Mouse (Mus musculus) E14TG2a.4 (cell line): ENCODE measurements around the gene Susd4.

Experiments
- H3K27me3 ChIP-seq: 2 replicates; pipeline ENCODE4 v1.6.1; 2014; ENCODE audit warnings: low read length, control low read depth; ENCODE audit not compliant: insufficient read depth
- H3K36me3 ChIP-seq: 2 replicates; pipeline ENCODE4 v1.6.1; 2014; ENCODE audit warnings: low read length, control low read depth; ENCODE audit not compliant: insufficient read depth
- H3K4me1 ChIP-seq: replicated peaks from 2 replicates; pipeline ENCODE4 v1.6.1; 2014; ENCODE audit warnings: low read depth, low read length, control low read depth
- H3K4me3 ChIP-seq: replicated peaks from 2 replicates; pipeline ENCODE4 v1.5.1; 2014; ENCODE audit warnings: mild to moderate bottlenecking, low read length
- H3K9me3 ChIP-seq: 2 replicates; pipeline ENCODE4 v1.6.1; 2014; ENCODE audit warnings: low read length, control low read depth
- CTCF ChIP-seq: conservative IDR thresholded peaks from 2 replicates; pipeline ENCODE4 v1.5.1; 2014; ENCODE audit warnings: low read length
- NANOG ChIP-seq: IDR thresholded peaks from 2 replicates; pipeline ENCODE4 v1.6.1; 2014; ENCODE audit warnings: borderline replicate concordance, low read length, mixed read lengths
- POU5F1 ChIP-seq: IDR thresholded peaks from 2 replicates; pipeline ENCODE4 v1.6.1; 2014; ENCODE audit warnings: low read length, borderline replicate concordance

Gene Susd4

GRCm38 (mm10) chr1:182794221-182794620 lies 30.6 kb downstream of the Susd4 start:
- no peak for TF ChIP-seq CTCF
- TF ChIP-seq POU5F1: no peak
- TF ChIP-seq NANOG: no peak
- H3K4me1 ChIP-seq: peaks cover 8% of the 10 kb centered on the region
- H3K4me3 ChIP-seq: no peak overlapping the region
- H3K27me3 ChIP-seq: peaks cover 8% of the 10 kb centered on the region; the same call in 1 of the 2 replicates
- H3K9me3 ChIP-seq: no peaks in the 10 kb centered on the region
- H3K36me3 ChIP-seq: no peaks in the 10 kb centered on the region

GRCm38 (mm10) chr1:182794628-182795027 lies 31.0 kb downstream of the Susd4 start:
- H3K4me1 ChIP-seq: peaks cover 8% of the 10 kb centered on the region
- H3K27me3 ChIP-seq: peaks cover 8% of the 10 kb centered on the region; the same call in 1 of the 2 replicates
- H3K4me3 ChIP-seq: no peak overlapping the region
- TF ChIP-seq CTCF (no peak), POU5F1 (no peak), NANOG (no peak)
- H3K36me3 ChIP-seq: no peaks in the 10 kb centered on the region
- H3K9me3 ChIP-seq: no peaks in the 10 kb centered on the region

- Histone ChIP-seq H3K9me3 (no peaks in the 10 kb centered on the region), H3K4me1 (peaks cover 6% of the 10 kb centered on the region), H3K27me3 (peaks cover 21% of the 10 kb centered on the region), H3K4me3 (no peak overlapping the region), H3K36me3 (no peaks in the 10 kb centered on the region)
- TF ChIP-seq CTCF (no peak), NANOG (no peak), POU5F1 (no peak)
Measured at GRCm38 (mm10) chr1:182797048-182797447, 33.4 kb downstream of the Susd4 start.

- Histone ChIP-seq H3K36me3 (no peaks in the 10 kb centered on the region), H3K4me1 (no peaks in the 10 kb centered on the region), H3K4me3 (no peak overlapping the region), H3K27me3 (peaks cover 19% of the 10 kb centered on the region), H3K9me3 (no peaks in the 10 kb centered on the region)
- TF ChIP-seq POU5F1 (no peak), NANOG (no peak), CTCF (no peak)
Measured at GRCm38 (mm10) chr1:182801590-182801989, 37.9 kb downstream of the Susd4 start.

- peaks cover 16% of the 10 kb centered on the region for H3K27me3 ChIP-seq
- H3K4me1 ChIP-seq: no peaks in the 10 kb centered on the region
- no peak overlapping the region for H3K4me3 ChIP-seq
- no peaks in the 10 kb centered on the region for H3K9me3 ChIP-seq
- H3K36me3 ChIP-seq: no peaks in the 10 kb centered on the region
- TF ChIP-seq NANOG: no peak
- TF ChIP-seq CTCF: no peak
- TF ChIP-seq POU5F1: no peak
Measured at GRCm38 (mm10) chr1:182802891-182803290, 39.2 kb downstream of the Susd4 start.

GRCm38 (mm10) chr1:182813991-182814390 lies 50.3 kb downstream of the Susd4 start:
- Histone ChIP-seq H3K27me3 (no peaks in the 10 kb centered on the region), H3K4me3 (no peak overlapping the region), H3K4me1 (peaks cover 33% of the 10 kb centered on the region), H3K36me3 (no peaks in the 10 kb centered on the region), H3K9me3 (peaks cover 39% of the 10 kb centered on the region)
- TF ChIP-seq POU5F1: no peak
- no peak for TF ChIP-seq NANOG
- TF ChIP-seq CTCF: no peak

GRCm38 (mm10) chr1:182814566-182814965 lies 50.9 kb downstream of the Susd4 start:
- Histone ChIP-seq H3K4me3 (no peak overlapping the region), H3K9me3 (peaks cover 39% of the 10 kb centered on the region), H3K27me3 (no peaks in the 10 kb centered on the region), H3K4me1 (peaks cover 37% of the 10 kb centered on the region), H3K36me3 (no peaks in the 10 kb centered on the region)
- no peak for TF ChIP-seq NANOG
- no peak for TF ChIP-seq POU5F1
- no peak for TF ChIP-seq CTCF

- H3K36me3 ChIP-seq: no peaks in the 10 kb centered on the region
- H3K4me1 ChIP-seq: peaks cover 37% of the 10 kb centered on the region
- H3K4me3 ChIP-seq: no peak overlapping the region
- TF ChIP-seq CTCF: no peak
- no peak for TF ChIP-seq POU5F1
- TF ChIP-seq NANOG: no peak
- H3K9me3 ChIP-seq: peaks cover 25% of the 10 kb centered on the region
- H3K27me3 ChIP-seq: no peaks in the 10 kb centered on the region
Measured at GRCm38 (mm10) chr1:182817106-182817505, 53.4 kb downstream of the Susd4 start.

- Histone ChIP-seq H3K4me3 (no peak overlapping the region), H3K4me1 (peaks cover 37% of the 10 kb centered on the region), H3K27me3 (no peaks in the 10 kb centered on the region), H3K36me3 (no peaks in the 10 kb centered on the region), H3K9me3 (peaks cover 20% of the 10 kb centered on the region)
- TF ChIP-seq CTCF (no peak), NANOG (no peak), POU5F1 (no peak)
Measured at GRCm38 (mm10) chr1:182817624-182818023, 54.0 kb downstream of the Susd4 start.
